Mouse (Mus musculus) heart, adult 2 months (tissue): ENCODE results near the gene Cldn4. TPM values are rescaled to one million over a fixed set of nuclear protein-coding genes. Genes with fewer than 3 reads are reported as not detected.

ENCODE experiments used
- DNase-seq, 2 experiments: peaks; one replicate each; pipeline ENCODE4 v3.0.0; 2021
- H3K27ac ChIP-seq: fragments of 200-600 bp; 2 replicates; pipeline ENCODE4 v1.8.1; 2022
- H3K27me3 ChIP-seq: fragments of 200-500 bp; 2 replicates; pipeline ENCODE4 v1.6.1; 2012; ENCODE audit warnings: mild to moderate bottlenecking, low read length, inconsistent platforms, mixed read lengths; ENCODE audit not compliant: control insufficient read depth, insufficient read depth
- H3K36me3 ChIP-seq: fragments of 200-500 bp; 2 replicates; pipeline ENCODE4 v1.6.1; 2012; ENCODE audit warnings: low read length, inconsistent platforms; ENCODE audit not compliant: control insufficient read depth, insufficient read depth
- H3K4me1 ChIP-seq: fragments of 200-500 bp; 2 replicates; pipeline ENCODE4 v1.6.1; 2011; ENCODE audit warnings: low read length; ENCODE audit not compliant: control insufficient read depth, insufficient read depth
- H3K4me3 ChIP-seq: fragments of 200-600 bp; 2 replicates; pipeline ENCODE4 v1.8.1; 2022
- H3K79me2 ChIP-seq: fragments of 200-500 bp; replicated peaks from 2 replicates; pipeline ENCODE4 v1.6.1; 2012; ENCODE audit warnings: mild to moderate bottlenecking, inconsistent platforms, low read length, moderate library complexity, mixed read lengths; ENCODE audit not compliant: control insufficient read depth, insufficient read depth
- H3K9ac ChIP-seq: fragments of 200-500 bp; 2 replicates; pipeline ENCODE4 v1.6.1; 2012; ENCODE audit warnings: low read depth, mild to moderate bottlenecking, control low read depth, inconsistent platforms, low read length, mixed read lengths
- CTCF ChIP-seq: fragments of 200-600 bp; IDR thresholded peaks from 2 replicates; pipeline ENCODE4 v1.8.1; 2022; ENCODE audit warnings: antibody characterized with exemption, mild to moderate bottlenecking, moderate library complexity
- EP300 ChIP-seq: fragments of 200-500 bp; IDR thresholded peaks from 2 replicates; pipeline ENCODE4 v1.6.1; 2011; ENCODE audit warnings: low read depth, low read length, control low read depth; ENCODE audit not compliant: insufficient read depth
- POLR2A ChIP-seq: fragments of 200-500 bp; IDR thresholded peaks from 2 replicates; pipeline ENCODE4 v1.6.1; 2011; ENCODE audit warnings: mild to moderate bottlenecking, low read depth, low read length, control low read depth; ENCODE audit not compliant: insufficient read depth
- WGBS: fragments of 180-500 bp; shearing (Covaris S2); methylation state at CpG from one replicate; pipeline ENCODE4 v1.1.7; 2018; 5-methylcytosine and 5-hydroxymethylcytosine counted together
- intact Hi-C: fragments of 180-260 bp; cut with DNase I; formaldehyde crosslinking; loops from one replicate; pipeline ENCODE4 v1.15.1; 2025
- polyA plus RNA-seq: library from polyadenylated mRNA; depleted of rRNA; stranded (reverse); fragments of >200 nt; gene quantifications from 2 replicates; pipeline ENCODE4 v1.2.3, GENCODE M21; 2012
- total RNA-seq, 2 experiments: library from RNA; stranded (reverse); gene quantifications; 2 replicates each; pipeline ENCODE4 v1.2.3; 2021

Gene Cldn4
- total and polyA plus RNA-seq, 3 experiments: 0.68 TPM; not detected in 2

GRCm38 (mm10) chr5:134932903-134933276 is 13.8 kb downstream of the Cldn4 start:
- Histone ChIP-seq H3K4me3 (peak overlapping the region; percentile 74), H3K27ac (no peak overlapping the region; the same call in 1 of the 2 replicates), H3K4me1 (no peaks in the 10 kb centered on the region), H3K79me2 (no peaks in the 10 kb centered on the region), H3K36me3 (no peaks in the 10 kb centered on the region), H3K27me3 (no peaks in the 10 kb centered on the region), H3K9ac (no peak overlapping the region)
- intact Hi-C loops: loop anchor here (2.0 kb wide), 1 partner anchor 32 kb away; no protein-coding TSS in a partner anchor
- TF ChIP-seq POLR2A (no peak), EP300 (no peak), CTCF (peak; percentile 56)
- 43% methylated on average over 9 of the region's 9 CpGs for WGBS
- peak; percentile 47 to 53 for DNase-seq

GRCm38 (mm10) chr5:134932179-134932902 is 14.4 kb downstream of the Cldn4 start, which contains the start of gene Mettl27:
TSS of gene Mettl27 (plus strand) at chr5:134932368.
- intact Hi-C loops: loop anchor here (2.0 kb wide), 1 partner anchor 32 kb away; no protein-coding TSS in a partner anchor
- peak; percentile 86 to 91 for DNase-seq
- under 1% methylated on average over 41 of the region's 41 CpGs for WGBS
- TF ChIP-seq POLR2A (no peak), CTCF (no peak), EP300 (no peak)
- Histone ChIP-seq H3K79me2 (no peaks in the 10 kb centered on the region), H3K4me1 (no peaks in the 10 kb centered on the region), H3K27me3 (no peaks in the 10 kb centered on the region), H3K4me3 (peak within 1 kb of the TSS; percentile 74), H3K36me3 (no peaks in the 10 kb centered on the region), H3K9ac (peak within 1 kb of the TSS; percentile 82), H3K27ac (peak within 1 kb of the TSS; percentile 78)

GRCm38 (mm10) chr5:134929988-134930387 is 16.7 kb downstream of the Cldn4 start:
- no peak overlapping the region for H3K27ac ChIP-seq
- intact Hi-C loops: no loop called here
- no peaks in the 10 kb centered on the region for H3K79me2 ChIP-seq
- no peak overlapping the region for H3K4me3 ChIP-seq
- DNase-seq: no peak
- H3K27me3 ChIP-seq: no peaks in the 10 kb centered on the region
- WGBS: 83% methylated on average over 2 of the region's 2 CpGs
- no peaks in the 10 kb centered on the region for H3K36me3 ChIP-seq
- no peak overlapping the region for H3K9ac ChIP-seq
- no peaks in the 10 kb centered on the region for H3K4me1 ChIP-seq
- TF ChIP-seq EP300: no peak
- TF ChIP-seq POLR2A: no peak
- no peak for TF ChIP-seq CTCF

GRCm38 (mm10) chr5:134926726-134927125 is 20.0 kb downstream of the Cldn4 start:
- intact Hi-C loops: no loop called here

DNA sequence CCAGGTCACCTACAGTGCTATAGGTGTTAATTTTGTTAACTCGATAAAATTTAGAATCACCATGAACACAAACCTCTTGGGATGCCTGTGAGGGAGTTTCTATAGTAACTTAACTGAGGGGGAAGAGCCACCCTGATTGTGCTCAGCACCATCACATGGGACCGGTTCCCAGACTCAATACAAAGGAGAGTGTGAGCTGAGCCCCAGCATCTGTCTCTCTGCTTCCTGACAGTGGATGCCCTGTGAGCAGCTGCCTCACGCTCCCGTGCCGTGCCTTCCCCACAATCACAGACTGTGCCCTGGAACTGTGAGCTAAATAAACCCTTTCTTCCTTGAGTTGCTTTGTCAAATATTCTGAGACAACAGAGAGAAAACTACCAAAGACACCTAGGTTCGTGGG is 23.6 kb downstream of the Cldn4 start:
- no peak for TF ChIP-seq POLR2A
- no peak for TF ChIP-seq EP300
- TF ChIP-seq CTCF: no peak
- H3K4me1 ChIP-seq: no peaks in the 10 kb centered on the region
- no peak overlapping the region for H3K27ac ChIP-seq
- no peak overlapping the region for H3K4me3 ChIP-seq
- H3K79me2 ChIP-seq: no peaks in the 10 kb centered on the region
- no peaks in the 10 kb centered on the region for H3K27me3 ChIP-seq
- WGBS: 54% methylated on average over 6 of the region's 6 CpGs
- H3K36me3 ChIP-seq: no peaks in the 10 kb centered on the region
- no peak overlapping the region for H3K9ac ChIP-seq
- DNase-seq: no peak
- intact Hi-C loops: no loop called here

More at GRCm38 (mm10) chr5:134926726-134927125, 20.0 kb downstream of the Cldn4 start:
- H3K36me3 ChIP-seq: no peaks in the 10 kb centered on the region
- WGBS: 79% methylated on average over 4 of the region's 4 CpGs
- no peak overlapping the region for H3K4me3 ChIP-seq
- TF ChIP-seq EP300 (no peak), POLR2A (no peak), CTCF (no peak)
- no peaks in the 10 kb centered on the region for H3K4me1 ChIP-seq
- no peak overlapping the region for H3K9ac ChIP-seq
- H3K27me3 ChIP-seq: no peaks in the 10 kb centered on the region
- H3K79me2 ChIP-seq: no peaks in the 10 kb centered on the region
- DNase-seq: no peak
- H3K27ac ChIP-seq: no peak overlapping the region

- H3K27ac ChIP-seq: no peak overlapping the region
- no peak overlapping the region for H3K4me3 ChIP-seq
- intact Hi-C loops: no loop called here
- no peak overlapping the region for H3K9ac ChIP-seq
- TF ChIP-seq CTCF (no peak), EP300 (no peak), POLR2A (no peak)
- H3K4me1 ChIP-seq: no peaks in the 10 kb centered on the region
- H3K27me3 ChIP-seq: no peaks in the 10 kb centered on the region
- 86% methylated on average over 8 of the region's 8 CpGs for WGBS
- H3K79me2 ChIP-seq: no peaks in the 10 kb centered on the region
- no peaks in the 10 kb centered on the region for H3K36me3 ChIP-seq
- DNase-seq: no peak
These were observed 25.6 kb downstream of the Cldn4 start for GRCm38 (mm10) chr5:134921106-134921505.
